Mouse (Mus musculus) MEL (cell line): ENCODE data around the gene Dnaic2. TPM values are rescaled to one million over a fixed set of nuclear protein-coding genes. Genes with fewer than 3 reads are reported as not detected.

Source experiments
- polyA plus RNA-seq, 2 experiments: library from polyadenylated mRNA; stranded (reverse) in 1 of 2; unstranded in 1 of 2; fragments of >175 nt in 1 of 2; fragments of >200 nt in 1 of 2; gene quantifications; 2 replicates each; pipeline versions ENCODE4 v1.2.1 to v1.2.4; 2012; ENCODE audit warnings: low replicate concordance in 2 of 2, low read depth in 1 of 2; ENCODE audit not compliant: insufficient read length in 2 of 2, insufficient read depth in 1 of 2, missing spikeins in 1 of 2
- total RNA-seq: library from RNA; depleted of rRNA; stranded (reverse); fragments of 300-350 nt; gene quantifications from 2 replicates; pipeline ENCODE4 v1.2.3, GENCODE M21; 2012; rRNA removed

Gene Dnaic2
- total and polyA plus RNA-seq, 3 experiments = not detected

Other genes with a start within 250 kb of the Dnaic2 start
- 4,892 and 5,142 TPM in 2 replicates for gene Rpl38, start 58.9 kb upstream of the Dnaic2 start, total RNA-seq
- gene Rpl38, start 58.9 kb upstream of the Dnaic2 start, polyA plus RNA-seq = 1,000 to 10,000 TPM in 1 of 2 experiments, 100 to 1,000 TPM in 1; 851 to 1,236 TPM
- 9.7 and 10.4 TPM in 2 replicates for gene Ttyh2, start 52.0 kb upstream of the Dnaic2 start, total RNA-seq
- 1 to 10 TPM in 1 of 2 experiments, not detected in 1; 7.2 TPM for gene Ttyh2, start 52.0 kb upstream of the Dnaic2 start, polyA plus RNA-seq
- not detected in 2 replicates for gene Kif19a, start 38.0 kb downstream of the Dnaic2 start, total RNA-seq
- not detected for gene Kif19a, start 38.0 kb downstream of the Dnaic2 start, polyA plus RNA-seq
- gene Btbd17, start 68.5 kb downstream of the Dnaic2 start, total RNA-seq = not detected in 2 replicates
- gene Btbd17, start 68.5 kb downstream of the Dnaic2 start, polyA plus RNA-seq = not detected
- not detected in 2 replicates for gene Gpr142, start 71.5 kb downstream of the Dnaic2 start, total RNA-seq
- not detected for gene Gpr142, start 71.5 kb downstream of the Dnaic2 start, polyA plus RNA-seq
- not detected in 2 replicates for gene Gprc5c, start 123.7 kb downstream of the Dnaic2 start, total RNA-seq
- not detected for gene Gprc5c, start 123.7 kb downstream of the Dnaic2 start, polyA plus RNA-seq
- not detected in 2 replicates for gene Cd300a, start 162.6 kb downstream of the Dnaic2 start, total RNA-seq
- under 1 TPM in 1 of 2 experiments, not detected in 1; 0.58 TPM for gene Cd300a, start 162.6 kb downstream of the Dnaic2 start, polyA plus RNA-seq
- not detected in 2 replicates for gene Cd300lb, start 207.0 kb downstream of the Dnaic2 start, total RNA-seq
- gene Cd300lb, start 207.0 kb downstream of the Dnaic2 start, polyA plus RNA-seq = not detected
- gene Cd300c, start 241.7 kb downstream of the Dnaic2 start, total RNA-seq = not detected in 2 replicates
- not detected for gene Cd300c, start 241.7 kb downstream of the Dnaic2 start, polyA plus RNA-seq